ENCODE assay signal across 26 mouse cellular contexts in the genomic region with DNA sequence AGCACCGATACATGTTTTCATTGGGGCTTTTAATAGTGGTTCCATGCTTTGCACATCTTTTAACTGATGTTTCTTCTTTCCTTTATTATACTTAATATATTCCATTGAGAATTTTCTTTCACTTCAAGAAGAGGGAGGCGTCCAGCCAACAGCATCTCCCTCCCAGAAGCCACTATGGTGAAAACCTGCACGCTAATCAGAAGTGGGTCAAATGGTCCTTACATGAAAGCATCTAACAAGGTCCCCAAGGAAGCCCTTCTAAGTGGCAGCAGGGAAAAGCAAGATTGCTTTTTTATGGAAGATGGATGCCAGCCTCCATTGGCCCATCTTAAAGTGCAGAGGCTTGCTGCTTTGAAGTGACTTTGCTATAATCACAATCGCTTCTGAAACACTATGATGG.
"Had no signal": no experiment of that assay in that cellular context is flagged by ENCODE, and none has a peak within 500 bp of the region (broad histone marks: within the 10 kb centered on the region; RNA-seq: fewer than 3 reads in every experiment).

No protein-coding gene starts in this region.

- H3K27ac ChIP-seq: gastrocnemius, adult 2 months; heart, adult 2 months; heart, embryonic 13.5 days; heart, embryonic 15.5 days; hindbrain, embryonic 13.5 days; hindbrain, embryonic 15.5 days; hindbrain, postnatal 0 days; kidney, embryonic 15.5 days; kidney, postnatal 0 days; limb, embryonic 13.5 days; limb, embryonic 15.5 days had no signal

- H3K9me3 ChIP-seq: heart, embryonic 13.5 days; heart, embryonic 15.5 days; hindbrain, embryonic 13.5 days; hindbrain, embryonic 15.5 days; kidney, embryonic 15.5 days; limb, embryonic 13.5 days; limb, embryonic 15.5 days had no signal

- H3K4me1 ChIP-seq: heart, embryonic 13.5 days; heart, embryonic 15.5 days; hindbrain, embryonic 13.5 days; hindbrain, embryonic 15.5 days; kidney, embryonic 15.5 days; limb, embryonic 13.5 days; limb, embryonic 15.5 days had no signal

- H3K9ac ChIP-seq: heart, embryonic 13.5 days; heart, embryonic 15.5 days; hindbrain, embryonic 13.5 days; hindbrain, embryonic 15.5 days; kidney, embryonic 15.5 days; limb, embryonic 13.5 days; limb, embryonic 15.5 days had no signal

- DNase-seq: gastrocnemius, adult 2 months; gastrocnemius, postnatal 14 days; gastrocnemius, postnatal 36 days; heart, adult 11 months; heart, adult 2 months; heart, postnatal 14 days; heart, postnatal 36 days; kidney, adult 11 months; kidney, adult 2 months; kidney, adult 9 months; kidney, postnatal 14 days; kidney, postnatal 36 days; layer of hippocampus, adult 9-11 months; layer of hippocampus, postnatal 36 days; left cerebral cortex, postnatal 4 days had no signal

- ATAC-seq: hindbrain, postnatal 0 days; intestine, embryonic 16.5 days had no signal

- H3K4me3 ChIP-seq: gastrocnemius, adult 2 months; heart, adult 2 months; heart, embryonic 13.5 days; heart, embryonic 15.5 days; hindbrain, embryonic 13.5 days; hindbrain, embryonic 15.5 days; kidney, embryonic 15.5 days; limb, embryonic 13.5 days; limb, embryonic 15.5 days had no signal

- H3K36me3 ChIP-seq: heart, embryonic 13.5 days; heart, embryonic 15.5 days; hindbrain, embryonic 13.5 days; hindbrain, embryonic 15.5 days; kidney, embryonic 15.5 days; limb, embryonic 13.5 days; limb, embryonic 15.5 days had no signal

- H3K4me2 ChIP-seq: heart, embryonic 11.5 days; heart, embryonic 13.5 days; heart, embryonic 15.5 days; hindbrain, embryonic 13.5 days; hindbrain, embryonic 15.5 days; kidney, embryonic 15.5 days; limb, embryonic 13.5 days; limb, embryonic 15.5 days had no signal

- H3K27me3 ChIP-seq: heart, embryonic 13.5 days; heart, embryonic 15.5 days; hindbrain, embryonic 13.5 days; hindbrain, embryonic 15.5 days; kidney, embryonic 15.5 days; limb, embryonic 13.5 days; limb, embryonic 15.5 days had no signal
